Mouse (Mus musculus) embryonic fibroblast, embryonic 13.5 days (primary cell): ENCODE data around the gene Zc3h12c.

ENCODE experiments used
- CTCF ChIP-seq: IDR thresholded peaks from 2 replicates; pipeline ENCODE4 v1.5.1; 2011; ENCODE audit warnings: mild to moderate bottlenecking, control low read depth, low read length, moderate library complexity, borderline replicate concordance; ENCODE audit not compliant: insufficient read depth
- POLR2A ChIP-seq: IDR thresholded peaks from 2 replicates; pipeline ENCODE4 v1.6.1; 2011; ENCODE audit warnings: low read depth, mild to moderate bottlenecking, control low read depth, low read length, moderate library complexity

DNA sequence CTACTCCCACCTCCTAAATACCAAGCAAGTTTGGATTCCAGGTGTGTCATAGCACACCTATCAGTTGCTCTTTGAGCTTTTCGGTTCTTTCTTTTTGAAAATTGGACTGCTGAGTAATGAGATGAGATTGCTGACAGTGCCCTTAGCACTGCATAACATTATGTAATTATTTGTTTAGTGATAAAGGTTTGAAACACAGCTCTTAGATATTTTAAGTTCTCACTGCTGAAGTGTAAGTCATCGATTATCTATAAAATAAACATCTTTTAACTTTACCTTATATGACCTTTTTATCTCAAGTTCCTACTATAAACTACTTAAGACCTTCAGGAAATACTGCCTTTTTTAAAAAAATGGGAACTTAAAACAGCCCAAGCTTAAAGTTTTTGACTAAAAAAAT lies 86.4 kb downstream of the Zc3h12c start:
- no peak for TF ChIP-seq CTCF
- TF ChIP-seq POLR2A = no peak
